Mouse (Mus musculus): ENCODE results near the gene Arl2bp.

DNA sequence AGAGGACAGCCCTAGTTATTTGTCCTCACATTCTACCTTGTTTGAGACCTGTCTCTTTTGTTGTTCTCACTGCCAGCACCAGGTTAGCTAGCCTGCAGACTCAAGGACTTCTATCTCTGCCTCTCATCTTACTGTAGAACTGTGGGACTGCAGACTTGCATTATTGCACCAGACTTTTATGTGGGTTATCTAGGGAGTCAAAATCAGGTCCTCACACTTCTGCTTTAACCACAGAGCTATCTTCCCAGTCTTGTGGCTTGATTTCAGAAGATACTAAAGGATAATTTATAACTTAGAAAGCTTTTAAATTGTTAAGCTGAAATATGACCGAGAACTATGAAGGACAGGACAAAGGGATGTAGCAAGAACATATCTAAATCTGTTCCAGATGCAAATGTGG lies 41.5 kb upstream of the Arl2bp start:
- no peak for TF ChIP-seq CTCF (IDR thresholded peaks at IDR 0.05; ENCODE audit: control insufficient read depth, insufficient read depth, low read length)
- TF ChIP-seq POLR2A (IDR thresholded peaks at IDR 0.05; ENCODE audit: borderline replicate concordance, control insufficient read depth, low read depth, low read length), result no peak

All from bone marrow, adult 2 months (tissue).